Mouse (Mus musculus) stomach, postnatal 0 days (tissue): Measurements from ENCODE around the gene Iqcm. TPM values are rescaled to one million over a fixed set of nuclear protein-coding genes. Genes with fewer than 3 reads are reported as not detected.

Source experiments
- ATAC-seq: fragments of 200-750 bp; cut with Nextera tagmentation; 2 replicates; pipeline ENCODE4 v1.8.0; 2017; ENCODE audit not compliant: low FRiP score, low TSS enrichment
- DNase-seq: peaks from one replicate; pipeline ENCODE4 v3.0.0-alpha.2; 2016; ENCODE audit warnings: low spot score
- H3K27ac ChIP-seq: fragments of 300-500 bp; sonication (generic); replicated peaks from 2 replicates; pipeline ENCODE4 v1.5.1; 2014; ENCODE audit warnings: mild to moderate bottlenecking, control low read depth
- H3K27me3 ChIP-seq: fragments of 300-500 bp; sonication (generic); 2 replicates; pipeline ENCODE4 v1.6.1; 2014; ENCODE audit warnings: low read length; ENCODE audit not compliant: control insufficient read depth, insufficient read depth
- H3K36me3 ChIP-seq: fragments of 300-500 bp; sonication (generic); 2 replicates; pipeline ENCODE4 v1.6.1; 2014; ENCODE audit warnings: low read length, mixed read lengths; ENCODE audit not compliant: control insufficient read depth, insufficient read depth
- H3K4me1 ChIP-seq: fragments of 300-500 bp; sonication (generic); replicated peaks from 2 replicates; pipeline ENCODE4 v1.6.1; 2014; ENCODE audit warnings: antibody characterized with exemption; ENCODE audit not compliant: control insufficient read depth, insufficient read depth
- H3K4me2 ChIP-seq: fragments of 300-500 bp; sonication (generic); replicated peaks from 2 replicates; pipeline ENCODE4 v1.6.1; 2014; ENCODE audit warnings: low read depth, mild to moderate bottlenecking, control low read depth, moderate library complexity
- H3K4me3 ChIP-seq: fragments of 300-500 bp; sonication (generic); 2 replicates; pipeline ENCODE4 v1.5.1; 2014; ENCODE audit warnings: low read depth, low read length, control low read depth
- H3K9ac ChIP-seq: fragments of 300-500 bp; sonication (generic); 2 replicates; pipeline ENCODE4 v1.6.1; 2014; ENCODE audit warnings: mild to moderate bottlenecking, low read length, control low read depth, mixed read lengths
- H3K9me3 ChIP-seq: fragments of 300-500 bp; sonication (generic); 2 replicates; pipeline ENCODE4 v1.6.1; 2016; ENCODE audit warnings: low read length; ENCODE audit not compliant: control insufficient read depth
- CTCF ChIP-seq: IDR thresholded peaks from 2 replicates; pipeline ENCODE4 v1.5.1; 2016; ENCODE audit warnings: antibody characterized with exemption, low read depth, mild to moderate bottlenecking, moderate library complexity
- EP300 ChIP-seq: optimal IDR thresholded peaks from 2 replicates; pipeline ENCODE3; 2016; ENCODE audit warnings: antibody characterized with exemption
- WGBS: fragments of 180-500 bp; shearing (Covaris S2); extraction: QIAGEN DNeasy Blood & Tissue Kit; methylation state at CpG from one replicate; pipeline ENCODE4 v1.1.7; 2014; 5-methylcytosine and 5-hydroxymethylcytosine counted together
- polyA plus RNA-seq: library from polyadenylated mRNA; unstranded; fragments of >200 nt; fragmentation: Nextera tagmentation; extraction: Ambion mirVana; gene quantifications from 2 replicates; pipeline ENCODE4 v1.2.1, GENCODE M21; 2015

The Iqcm gene
- polyA plus RNA-seq, 1 experiment from 2014 or later, result not detected

GRCm38 (mm10) chr8:75513786-75514185 lies 65.3 kb downstream of the Iqcm start:
- Histone ChIP-seq H3K4me1 (no peaks in the 10 kb centered on the region), H3K27me3 (no peaks in the 10 kb centered on the region), H3K4me3 (no peak overlapping the region), H3K36me3 (no peaks in the 10 kb centered on the region), H3K27ac (no peak overlapping the region), H3K9me3 (no peaks in the 10 kb centered on the region), H3K9ac (no peak overlapping the region), H3K4me2 (no peak overlapping the region)
- ATAC-seq (no peak), DNase-seq (no peak)
- 80% methylated on average over 3 of the region's 3 CpGs for WGBS
- no peak for TF ChIP-seq EP300
- TF ChIP-seq CTCF, result no peak

GRCm38 (mm10) chr8:75549284-75549683 lies 100.8 kb downstream of the Iqcm start:
- H3K4me2 ChIP-seq, result no peak overlapping the region
- no peak for TF ChIP-seq EP300
- no peak for TF ChIP-seq CTCF
- no peaks in the 10 kb centered on the region for H3K27me3 ChIP-seq
- H3K4me1 ChIP-seq, result no peaks in the 10 kb centered on the region
- H3K4me3 ChIP-seq, result no peak overlapping the region
- DNase-seq (no peak), ATAC-seq (peak; percentile 72; the same call in 1 of the 2 replicates)
- no peaks in the 10 kb centered on the region for H3K9me3 ChIP-seq
- H3K36me3 ChIP-seq, result no peaks in the 10 kb centered on the region
- no peak overlapping the region for H3K27ac ChIP-seq
- 76% methylated on average over 3 of the region's 3 CpGs for WGBS
- H3K9ac ChIP-seq, result no peak overlapping the region

DNA sequence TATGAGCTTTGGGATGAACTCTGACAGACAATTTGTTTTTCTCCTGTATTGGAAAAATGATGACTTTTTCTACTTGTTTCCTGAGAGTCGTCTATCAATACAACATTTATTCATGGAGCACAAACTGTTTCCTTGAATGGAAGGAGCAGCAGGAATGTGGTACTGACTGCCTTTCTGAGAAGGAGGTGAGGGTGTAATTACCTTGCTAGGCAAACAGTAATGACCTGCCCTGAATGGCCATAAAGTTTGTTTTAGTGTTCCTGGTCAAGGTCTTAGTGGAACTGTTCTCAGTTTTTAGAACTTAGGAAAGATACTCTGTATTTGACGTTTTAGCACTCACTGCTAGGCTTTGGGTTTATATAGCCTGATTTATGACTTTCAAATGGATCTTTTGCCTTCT lies 147.8 kb downstream of the Iqcm start:
- no peak overlapping the region for H3K4me2 ChIP-seq
- 28% methylated on average over 2 of the region's 2 CpGs for WGBS
- H3K27me3 ChIP-seq, result no peaks in the 10 kb centered on the region
- no peaks in the 10 kb centered on the region for H3K4me1 ChIP-seq
- H3K9ac ChIP-seq, result no peak overlapping the region
- TF ChIP-seq CTCF (no peak), EP300 (no peak)
- H3K9me3 ChIP-seq, result no peaks in the 10 kb centered on the region
- DNase-seq (no peak), ATAC-seq (no peak)
- H3K27ac ChIP-seq, result no peak overlapping the region
- no peak overlapping the region for H3K4me3 ChIP-seq
- no peaks in the 10 kb centered on the region for H3K36me3 ChIP-seq

GRCm38 (mm10) chr8:75642958-75643357 lies 194.5 kb downstream of the Iqcm start:
- WGBS, result 91% methylated on average over 3 of the region's 3 CpGs
- Histone ChIP-seq H3K9me3 (no peaks in the 10 kb centered on the region), H3K36me3 (no peaks in the 10 kb centered on the region), H3K4me2 (no peak overlapping the region), H3K27me3 (no peaks in the 10 kb centered on the region), H3K9ac (no peak overlapping the region), H3K4me1 (no peaks in the 10 kb centered on the region), H3K27ac (no peak overlapping the region), H3K4me3 (no peak overlapping the region)
- no peak for TF ChIP-seq CTCF
- ATAC-seq (no peak), DNase-seq (no peak)

- ATAC-seq, result no peak
- no peak overlapping the region for H3K27ac ChIP-seq
- H3K4me1 ChIP-seq, result no peaks in the 10 kb centered on the region
- no peak for DNase-seq
- H3K4me3 ChIP-seq, result no peak overlapping the region
- TF ChIP-seq CTCF (no peak), EP300 (no peak)
- no peaks in the 10 kb centered on the region for H3K9me3 ChIP-seq
- WGBS, result 69% methylated on average over 6 of the region's 6 CpGs
- H3K9ac ChIP-seq, result no peak overlapping the region
- H3K27me3 ChIP-seq, result no peaks in the 10 kb centered on the region
- H3K4me2 ChIP-seq, result no peak overlapping the region
- no peaks in the 10 kb centered on the region for H3K36me3 ChIP-seq
Measured at GRCm38 (mm10) chr8:75659287-75659686, 210.8 kb downstream of the Iqcm start.

DNA sequence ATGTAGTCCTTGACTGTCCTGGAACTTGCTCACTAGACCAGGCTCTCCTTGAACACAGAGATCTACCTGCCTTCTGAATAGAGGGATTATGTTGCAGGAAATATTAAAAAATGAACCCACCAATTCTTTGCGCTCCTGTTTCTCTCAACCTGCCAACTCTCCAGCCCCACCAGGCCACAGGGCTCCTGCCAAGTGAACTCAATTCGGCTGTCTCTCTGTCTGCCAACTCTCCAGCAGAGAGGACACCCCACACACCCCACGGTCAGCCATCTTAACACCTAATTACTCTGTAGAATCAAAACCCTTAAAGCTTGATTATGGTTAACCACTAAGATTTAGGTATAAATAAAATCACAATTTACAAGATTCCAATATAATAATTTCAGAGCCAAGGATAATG lies 298.1 kb downstream of the Iqcm start:
- H3K9me3 ChIP-seq, result no peaks in the 10 kb centered on the region
- WGBS, result 78% methylated on average over 3 of the region's 3 CpGs
- no peak for TF ChIP-seq CTCF
- no peak for TF ChIP-seq EP300

More for the DNA sequence above, 298.1 kb downstream of the Iqcm start:
- Histone ChIP-seq H3K9ac (no peak overlapping the region), H3K27ac (no peak overlapping the region), H3K36me3 (no peaks in the 10 kb centered on the region), H3K4me2 (no peak overlapping the region), H3K4me3 (no peak overlapping the region), H3K27me3 (no peaks in the 10 kb centered on the region), H3K4me1 (no peaks in the 10 kb centered on the region)
- ATAC-seq (no peak), DNase-seq (no peak)
